Mouse (Mus musculus): Measurements from ENCODE around the gene Kdm6b.

The Kdm6b gene

GRCm38 (mm10) chr11:69413221-69414181 lies at the start of gene Kdm6b:
TSS of gene Kdm6b (minus strand) at chr11:69413675.
- DNase-seq (ENCODE audit: low read depth, low spot score) = peak; percentile 42

- no peak for DNase-seq (ENCODE audit: low read depth, low spot score)
Measured at GRCm38 (mm10) chr11:69461568-69461967, 48.1 kb upstream of the Kdm6b start.

GRCm38 (mm10) chr11:69459883-69460282 lies 46.4 kb upstream of the Kdm6b start:
- no peak for DNase-seq (ENCODE audit: low read depth, low spot score)

GRCm38 (mm10) chr11:69457006-69457579 lies 43.6 kb upstream of the Kdm6b start:
- DNase-seq (ENCODE audit: low read depth, low spot score) = no peak

GRCm38 (mm10) chr11:69452114-69452867 lies 38.8 kb upstream of the Kdm6b start:
- DNase-seq (ENCODE audit: low read depth, low spot score) = no peak

- DNase-seq (ENCODE audit: low read depth, low spot score) = no peak
Measured at GRCm38 (mm10) chr11:69447299-69447698, 33.8 kb upstream of the Kdm6b start.

GRCm38 (mm10) chr11:69443328-69443727 lies 29.9 kb upstream of the Kdm6b start:
- no peak for DNase-seq (ENCODE audit: low read depth, low spot score)

- no peak for DNase-seq (ENCODE audit: low read depth, low spot score)
Measured at GRCm38 (mm10) chr11:69437291-69437690, 23.8 kb upstream of the Kdm6b start.

- no peak for DNase-seq (ENCODE audit: low read depth, low spot score)
Measured at GRCm38 (mm10) chr11:69433189-69433588, 19.7 kb upstream of the Kdm6b start.

GRCm38 (mm10) chr11:69432640-69432982 lies 19.1 kb upstream of the Kdm6b start:
- DNase-seq (ENCODE audit: low read depth, low spot score) = no peak

GRCm38 (mm10) chr11:69431829-69432639 lies 18.6 kb upstream of the Kdm6b start:
- DNase-seq (ENCODE audit: low read depth, low spot score) = peak; percentile 85

- no peak for DNase-seq (ENCODE audit: low read depth, low spot score)
Measured at GRCm38 (mm10) chr11:69430631-69431030, 17.2 kb upstream of the Kdm6b start.

GRCm38 (mm10) chr11:69429313-69429712 lies 15.8 kb upstream of the Kdm6b start:
- no peak for DNase-seq (ENCODE audit: low read depth, low spot score)

- peak; percentile 40 for DNase-seq (ENCODE audit: low read depth, low spot score)
Measured at GRCm38 (mm10) chr11:69428751-69429150, 15.3 kb upstream of the Kdm6b start.

- DNase-seq (ENCODE audit: low read depth, low spot score) = no peak
Measured at GRCm38 (mm10) chr11:69426246-69426645, 12.8 kb upstream of the Kdm6b start.

- no peak for DNase-seq (ENCODE audit: low read depth, low spot score)
Measured at GRCm38 (mm10) chr11:69423885-69424284, 10.4 kb upstream of the Kdm6b start.

GRCm38 (mm10) chr11:69422842-69423241 lies 9.4 kb upstream of the Kdm6b start:
- DNase-seq (ENCODE audit: low read depth, low spot score) = no peak

GRCm38 (mm10) chr11:69421131-69421977 lies 7.9 kb upstream of the Kdm6b start:
- DNase-seq (ENCODE audit: low read depth, low spot score) = no peak

- no peak for DNase-seq (ENCODE audit: low read depth, low spot score)
Measured at GRCm38 (mm10) chr11:69420554-69421000, 7.1 kb upstream of the Kdm6b start.

GRCm38 (mm10) chr11:69419813-69420553 lies 6.5 kb upstream of the Kdm6b start:
- peak; percentile 58 for DNase-seq (ENCODE audit: low read depth, low spot score)
